Mouse (Mus musculus) lung, postnatal 0 days (tissue): Measurements from ENCODE around the gene Tuba3a.

ENCODE experiments used
- CTCF ChIP-seq: IDR thresholded peaks from 2 replicates; pipeline ENCODE4 v1.5.1; 2016; ENCODE audit warnings: antibody characterized with exemption, mild to moderate bottlenecking
- EP300 ChIP-seq: IDR thresholded peaks from 2 replicates; pipeline ENCODE4 v1.6.1; 2016; ENCODE audit warnings: antibody characterized with exemption, mild to moderate bottlenecking, control low read depth

- no peak for TF ChIP-seq EP300
- TF ChIP-seq CTCF = no peak
Measured at GRCm38 (mm10) chr6:125294049-125294448, 8.2 kb upstream of the Tuba3a start.
